Mouse (Mus musculus) adrenal gland, adult (tissue): Measurements from ENCODE around the gene Gm49398.
A peak's percentile ranks its signal among the peaks of the same experiment; 100 is the strongest.

Experiments used
- DNase-seq, 2 experiments: peaks; one replicate each; pipeline ENCODE4 v3.0.0; 2022 to 2023; ENCODE audit warnings: low spot score in 1 of 2; ENCODE audit not compliant: inconsistent age in 2 of 2

Gene Gm49398

GRCm38 (mm10) chr13:61288739-61289138, at the start of gene Gm49398:
Gm49398 (minus strand) TSS chr13:61288839.
- DNase-seq: no peak

- DNase-seq: no peak
These were observed 33.4 kb downstream of the Gm49398 start, which contains the start of gene Cts8 for GRCm38 (mm10) chr13:61255258-61255657. Cts8 (minus strand) TSS chr13:61255358.

- peak; percentile 21 to 68 for DNase-seq
These were observed 47.3 kb downstream of the Gm49398 start for GRCm38 (mm10) chr13:61241076-61241947.

- DNase-seq: no peak
These were observed 85.3 kb downstream of the Gm49398 start, which contains the start of gene Cts6 for GRCm38 (mm10) chr13:61203310-61203709. Cts6 (minus strand) TSS chr13:61203410.
